Mouse (Mus musculus): ENCODE results near the gene Wasf1.

DNA sequence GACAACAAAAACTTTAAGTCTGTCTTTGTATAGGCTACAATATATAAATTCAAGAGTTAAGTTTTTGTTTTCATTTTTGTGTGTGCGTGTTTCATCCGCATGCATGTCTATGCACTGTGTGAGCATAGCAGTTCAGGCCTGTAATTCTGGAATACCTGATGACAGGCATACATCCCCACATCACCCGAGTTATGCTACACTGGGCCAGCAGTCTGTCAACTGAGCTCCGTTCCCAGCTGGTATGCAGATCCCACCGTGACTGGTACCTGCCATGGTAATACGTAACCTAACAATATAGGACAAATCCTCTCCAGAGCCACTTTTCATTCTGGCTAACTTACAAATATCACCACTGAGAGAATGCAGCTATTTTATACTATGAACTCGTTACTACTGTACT, 26.6 kb upstream of the Wasf1 start:
- TF ChIP-seq ZNF384 (IDR thresholded peaks at IDR 0.05; ENCODE audit: low read depth, low read length) (no peak), CHD2 (IDR thresholded peaks at IDR 0.05; ENCODE audit: low read depth, low read length) (no peak), MAFK (IDR thresholded peaks at IDR 0.05; ENCODE audit: insufficient read depth, low read depth, low read length) (no peak), HCFC1 (IDR thresholded peaks at IDR 0.05; ENCODE audit: borderline replicate concordance, insufficient read depth, low read length) (no peak), ZC3H11A (IDR thresholded peaks at IDR 0.05; ENCODE audit: borderline replicate concordance, low read depth, low read length) (no peak)
